Mouse (Mus musculus) midbrain, postnatal 0 days (tissue): ENCODE data around the gene Cdh4. TPM values are rescaled to one million over a fixed set of nuclear protein-coding genes. Genes with fewer than 3 reads are reported as not detected.
A peak's percentile ranks its signal among the peaks of the same experiment; 100 is the strongest.

Experiments used
- ATAC-seq: fragments of 200-750 bp; cut with Nextera tagmentation; 2 replicates; pipeline ENCODE4 v1.8.0; 2017; ENCODE audit warnings: moderate number of reproducible peaks, mild to moderate bottlenecking, moderate TSS enrichment, moderate library complexity; ENCODE audit not compliant: low FRiP score
- DNase-seq: peaks from one replicate; pipeline ENCODE4 v3.0.0-alpha.2; 2015; ENCODE audit warnings: low spot score
- H3K27ac ChIP-seq: fragments of 300-500 bp; sonication (generic); 2 replicates; pipeline ENCODE4 v1.5.1; 2014; ENCODE audit warnings: low read depth, mild to moderate bottlenecking, low read length, mixed read lengths
- H3K27me3 ChIP-seq: fragments of 300-500 bp; sonication (generic); 2 replicates; pipeline ENCODE4 v1.6.1; 2014; ENCODE audit warnings: low read length, control low read depth, mixed read lengths; ENCODE audit not compliant: insufficient read depth
- H3K36me3 ChIP-seq: fragments of 300-500 bp; sonication (generic); 2 replicates; pipeline ENCODE4 v1.6.1; 2014; ENCODE audit warnings: low read length, control low read depth, mixed read lengths; ENCODE audit not compliant: insufficient read depth
- H3K4me1 ChIP-seq: fragments of 300-500 bp; sonication (generic); 2 replicates; pipeline ENCODE4 v1.6.1; 2014; ENCODE audit warnings: mild to moderate bottlenecking, control low read depth, antibody characterized with exemption, low read length, mixed read lengths; ENCODE audit not compliant: insufficient read depth
- H3K4me2 ChIP-seq: fragments of 300-500 bp; sonication (generic); 2 replicates; pipeline ENCODE4 v1.6.1; 2014; ENCODE audit warnings: low read depth, mild to moderate bottlenecking, low read length, mixed read lengths; ENCODE audit not compliant: poor library complexity, severe bottlenecking
- H3K4me3 ChIP-seq: fragments of 300-500 bp; sonication (generic); 2 replicates; pipeline ENCODE4 v1.5.1; 2014; ENCODE audit warnings: low read depth, mild to moderate bottlenecking, low read length, moderate library complexity
- H3K9ac ChIP-seq: fragments of 300-500 bp; sonication (generic); replicated peaks from 2 replicates; pipeline ENCODE4 v1.6.1; 2014; ENCODE audit warnings: mild to moderate bottlenecking, low read length, moderate library complexity, mixed read lengths; ENCODE audit not compliant: poor library complexity, severe bottlenecking
- H3K9me3 ChIP-seq: fragments of 300-500 bp; sonication (generic); 2 replicates; pipeline ENCODE4 v1.6.1; 2016; ENCODE audit warnings: low read length, control low read depth
- CTCF ChIP-seq: IDR thresholded peaks from 2 replicates; pipeline ENCODE4 v1.5.1; 2016; ENCODE audit warnings: antibody characterized with exemption, mild to moderate bottlenecking
- whole genome bisulfite sequencing: fragments of 180-500 bp; shearing (Covaris S2); extraction: QIAGEN DNeasy Blood & Tissue Kit; methylation state at CpG from one replicate; pipeline ENCODE4 v1.1.7; 2014; 5-methylcytosine and 5-hydroxymethylcytosine counted together
- polyA plus RNA-seq: library from polyadenylated mRNA; unstranded; fragments of >200 nt; fragmentation: Nextera tagmentation; extraction: Ambion mirVana; gene quantifications from 2 replicates; pipeline ENCODE4 v1.2.1, GENCODE M21; 2015
- total RNA-seq: library from RNA; depleted of rRNA; stranded (reverse); fragments of >200 nt; gene quantifications from 2 replicates; pipeline ENCODE4 v1.2.3, GENCODE M21; 2014

Gene Cdh4
- total and polyA plus RNA-seq, 2 experiments from 2014 or later, result 64.9 to 86.6 TPM

- no peak for ATAC-seq
- DNase-seq, result no peak
- Histone ChIP-seq H3K4me1 (peaks cover 10% of the 10 kb centered on the region; the same call in 1 of the 2 replicates), H3K4me3 (no peak overlapping the region), H3K9me3 (no peaks in the 10 kb centered on the region), H3K9ac (no peak overlapping the region), H3K27me3 (no peaks in the 10 kb centered on the region), H3K4me2 (no peak overlapping the region), H3K36me3 (no peaks in the 10 kb centered on the region), H3K27ac (no peak overlapping the region)
- 65% methylated on average over 7 of the region's 7 CpGs for WGBS
- no peak for TF ChIP-seq CTCF
Measured at GRCm38 (mm10) chr2:179838036-179838435, 395.8 kb downstream of the Cdh4 start.

- H3K27ac ChIP-seq, result no peak overlapping the region
- ATAC-seq, result peak; percentile 53
- 67% methylated on average over 12 of the region's 12 CpGs for WGBS
Measured at GRCm38 (mm10) chr2:179842610-179843389, 400.6 kb downstream of the Cdh4 start.

DNA sequence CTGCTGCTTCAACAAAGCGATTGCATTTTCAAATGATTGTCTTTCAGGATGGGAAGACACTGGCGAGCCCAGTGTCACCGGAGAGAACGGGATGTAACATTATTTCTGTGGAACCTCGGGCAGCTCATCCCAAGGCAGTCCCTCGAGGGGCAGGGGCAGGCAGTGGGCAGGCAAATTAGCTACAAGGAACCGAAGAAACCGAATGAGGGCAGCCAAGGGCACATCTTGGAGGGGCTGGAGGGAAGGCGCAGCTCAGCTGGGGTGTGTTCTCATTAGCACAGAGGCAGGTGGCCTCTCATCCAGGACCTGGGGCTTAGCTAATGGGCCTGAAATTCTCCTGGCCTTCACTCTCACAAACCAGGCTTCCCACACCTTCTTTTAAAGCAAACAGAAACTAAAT lies 407.5 kb downstream of the Cdh4 start:
- ATAC-seq (no peak), DNase-seq (no peak)
- no peaks in the 10 kb centered on the region for H3K9me3 ChIP-seq
- no peaks in the 10 kb centered on the region for H3K27me3 ChIP-seq
- no peaks in the 10 kb centered on the region for H3K36me3 ChIP-seq
- H3K9ac ChIP-seq, result no peak overlapping the region
- no peak for TF ChIP-seq CTCF
- WGBS, result 29% methylated on average over 9 of the region's 9 CpGs
- H3K4me2 ChIP-seq, result no peak overlapping the region
- no peak overlapping the region for H3K27ac ChIP-seq
- peaks cover 13% of the 10 kb centered on the region; the same call in 1 of the 2 replicates for H3K4me1 ChIP-seq
- no peak overlapping the region for H3K4me3 ChIP-seq

More at GRCm38 (mm10) chr2:179842610-179843389, 400.6 kb downstream of the Cdh4 start:
- H3K9ac ChIP-seq, result no peak overlapping the region
- no peaks in the 10 kb centered on the region; the same call in 1 of the 2 replicates for H3K4me1 ChIP-seq
- DNase-seq, result peak; percentile 81
- H3K4me3 ChIP-seq, result no peak overlapping the region
- no peaks in the 10 kb centered on the region for H3K27me3 ChIP-seq
- H3K9me3 ChIP-seq, result no peaks in the 10 kb centered on the region
- H3K4me2 ChIP-seq, result no peak overlapping the region
- no peak for TF ChIP-seq CTCF
- no peaks in the 10 kb centered on the region for H3K36me3 ChIP-seq

GRCm38 (mm10) chr2:179852169-179852568 lies 409.9 kb downstream of the Cdh4 start:
- Histone ChIP-seq H3K27ac (no peak overlapping the region), H3K27me3 (no peaks in the 10 kb centered on the region), H3K9ac (no peak overlapping the region), H3K4me2 (no peak overlapping the region), H3K4me3 (no peak overlapping the region), H3K36me3 (no peaks in the 10 kb centered on the region), H3K4me1 (peaks cover 27% of the 10 kb centered on the region), H3K9me3 (no peaks in the 10 kb centered on the region)
- WGBS, result 79% methylated on average over 10 of the region's 10 CpGs
- DNase-seq (no peak), ATAC-seq (no peak)
- TF ChIP-seq CTCF, result no peak

DNA sequence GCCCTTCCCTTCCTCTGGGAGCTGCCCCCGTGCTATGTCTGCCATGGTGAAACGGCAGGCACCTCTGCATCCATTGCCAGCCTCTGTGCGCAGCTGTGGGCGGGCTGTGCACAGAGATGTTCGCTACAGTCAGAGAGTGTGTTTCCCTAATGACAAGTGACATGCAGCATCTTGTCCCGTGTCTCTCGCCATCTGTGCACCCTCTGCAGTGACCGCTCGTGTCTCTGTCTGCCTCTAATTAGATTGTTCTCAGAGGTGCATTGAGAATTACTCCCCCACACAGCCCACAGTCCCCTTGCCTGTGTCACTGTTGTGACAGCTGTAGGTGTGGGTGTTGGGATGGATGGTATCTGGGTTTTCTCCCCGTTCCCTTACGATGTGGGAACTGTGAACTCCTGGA lies 410.6 kb downstream of the Cdh4 start:
- ATAC-seq (no peak), DNase-seq (peak; percentile 72)
- no peaks in the 10 kb centered on the region for H3K9me3 ChIP-seq
- no peak overlapping the region for H3K9ac ChIP-seq
- H3K4me3 ChIP-seq, result no peak overlapping the region
- TF ChIP-seq CTCF, result no peak
- WGBS, result 36% methylated on average over 11 of the region's 11 CpGs
- no peaks in the 10 kb centered on the region for H3K27me3 ChIP-seq
- H3K36me3 ChIP-seq, result no peaks in the 10 kb centered on the region
- H3K4me1 ChIP-seq, result peaks cover 30% of the 10 kb centered on the region
- peak overlapping the region; percentile 26; the same call in 1 of the 2 replicates for H3K27ac ChIP-seq
- no peak overlapping the region for H3K4me2 ChIP-seq

DNA sequence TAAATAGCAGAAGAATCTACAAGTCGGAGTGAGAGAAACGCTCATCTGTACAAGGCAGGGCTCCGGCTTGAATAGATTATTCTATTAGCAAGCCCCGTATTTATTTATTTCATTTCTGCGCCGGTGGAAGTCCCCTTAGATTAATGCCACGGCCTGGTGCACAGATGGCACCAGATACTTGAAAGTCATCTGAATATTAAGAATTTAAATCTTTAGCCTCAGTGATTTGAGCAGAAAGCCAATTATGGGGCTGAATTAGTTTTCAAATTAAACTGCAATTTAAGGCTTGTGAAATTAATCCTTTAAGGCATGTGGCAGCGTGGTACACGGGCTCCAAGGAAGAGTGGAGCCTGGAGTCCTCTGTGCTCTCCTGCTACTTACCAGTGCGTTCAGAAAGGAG lies 411.7 kb downstream of the Cdh4 start:
- peaks cover 30% of the 10 kb centered on the region for H3K4me1 ChIP-seq
- 0 out of 2 replicates have a peak overlapping the region, but pooled peaks have one; percentile 26 for H3K27ac ChIP-seq
- H3K9me3 ChIP-seq, result no peaks in the 10 kb centered on the region
- no peak overlapping the region for H3K4me3 ChIP-seq
- DNase-seq, result peak; percentile 53
- no peak overlapping the region for H3K9ac ChIP-seq
- TF ChIP-seq CTCF, result no peak
- H3K27me3 ChIP-seq, result no peaks in the 10 kb centered on the region
- no peak overlapping the region for H3K4me2 ChIP-seq
- H3K36me3 ChIP-seq, result no peaks in the 10 kb centered on the region
- 32% methylated on average over 10 of the region's 10 CpGs for WGBS
- ATAC-seq, result no peak
